Mouse (Mus musculus) CH12.LX (cell line): ENCODE measurements around the gene Chchd6. TPM values are rescaled to one million over a fixed set of nuclear protein-coding genes. Genes with fewer than 3 reads are reported as not detected.

Source experiments
- DNase-seq: peaks from one replicate; pipeline ENCODE4 v3.0.0-alpha.2; 2013; ENCODE audit errors: extremely low read depth
- H3K27ac ChIP-seq: 2 replicates; pipeline ENCODE4 v1.5.1; 2012; ENCODE audit warnings: low read depth, mild to moderate bottlenecking, control low read depth, moderate library complexity; ENCODE audit not compliant: insufficient read depth
- H3K27me3 ChIP-seq: replicated peaks from 2 replicates; pipeline ENCODE3; 2012; ENCODE audit warnings: inconsistent platforms
- H3K36me3 ChIP-seq, 2 experiments: replicated peaks in 1 of 2; 2 replicates each; pipeline versions ENCODE3 to v1.6.1; 2012; ENCODE audit warnings: inconsistent platforms in 1 of 2, low read length in 1 of 2, mild to moderate bottlenecking in 1 of 2, mixed read lengths in 1 of 2, moderate library complexity in 1 of 2; ENCODE audit not compliant: control insufficient read depth in 1 of 2, insufficient read depth in 1 of 2
- H3K4me1 ChIP-seq, 2 experiments: 2 replicates each; pipeline ENCODE4 v1.6.1; 2012; ENCODE audit warnings: inconsistent platforms in 1 of 2, moderate library complexity in 1 of 2; ENCODE audit not compliant: insufficient read depth in 2 of 2, control insufficient read depth in 1 of 2
- H3K4me2 ChIP-seq: 2 replicates; pipeline ENCODE4 v1.6.1; 2012; ENCODE audit warnings: low read depth, mild to moderate bottlenecking, control low read depth; ENCODE audit not compliant: poor library complexity, insufficient read depth, severe bottlenecking
- H3K4me3 ChIP-seq, 3 experiments: fragments of 150-350 bp in 1 of 3; sonication (generic) in 1 of 3; replicated peaks in 1 of 3; 2 replicates each; pipeline versions ENCODE3 to v1.5.1; 2011 to 2012; ENCODE audit warnings: low read depth in 2 of 3, low read length in 2 of 3, mild to moderate bottlenecking in 2 of 3, moderate library complexity in 2 of 3, control low read depth in 1 of 3, improper control_type of control experiment in 1 of 3, inconsistent platforms in 1 of 3, mixed read lengths in 1 of 3; ENCODE audit not compliant: poor library complexity in 1 of 3
- H3K79me2 ChIP-seq: replicated peaks from 2 replicates; pipeline ENCODE4 v1.6.1; 2012; ENCODE audit warnings: mild to moderate bottlenecking, moderate library complexity; ENCODE audit not compliant: control insufficient read depth, poor library complexity, insufficient read depth, severe bottlenecking; ENCODE audit errors: extremely low read depth
- H3K9ac ChIP-seq: 2 replicates; pipeline ENCODE4 v1.6.1; 2012; ENCODE audit warnings: low read depth, mild to moderate bottlenecking, control low read depth, moderate library complexity; ENCODE audit not compliant: insufficient read depth
- H3K9me3 ChIP-seq: replicated peaks from 2 replicates; pipeline ENCODE3; 2012; ENCODE audit warnings: low read length, inconsistent platforms, mixed read lengths
- BHLHE40 ChIP-seq: IDR thresholded peaks from 2 replicates; pipeline ENCODE4 v1.6.1; 2011; ENCODE audit warnings: mild to moderate bottlenecking, low read depth, low read length, improper control_type of control experiment
- CHD2 ChIP-seq: IDR thresholded peaks from 2 replicates; pipeline ENCODE4 v1.6.1; 2011; ENCODE audit warnings: low read length, improper control_type of control experiment
- CTCF ChIP-seq, 2 experiments: IDR thresholded peaks in 1 of 2; conservative IDR thresholded peaks in 1 of 2; 2 replicates each; pipeline ENCODE4 v1.5.1; 2011 to 2012; ENCODE audit warnings: low read depth in 2 of 2, low read length in 2 of 2, improper control_type of control experiment in 1 of 2, inconsistent platforms in 1 of 2, mild to moderate bottlenecking in 1 of 2, moderate library complexity in 1 of 2
- GABPA ChIP-seq: IDR thresholded peaks from 2 replicates; pipeline ENCODE4 v1.6.1; 2012; ENCODE audit warnings: low read depth, low read length, improper control_type of control experiment, inconsistent platforms; ENCODE audit not compliant: insufficient replicate concordance
- HCFC1 ChIP-seq: IDR thresholded peaks from 2 replicates; pipeline ENCODE4 v1.6.1; 2012; ENCODE audit warnings: low read depth, mild to moderate bottlenecking, inconsistent platforms, low read length, improper control_type of control experiment
- IRF4 ChIP-seq: IDR thresholded peaks from 2 replicates; pipeline ENCODE4 v1.6.1; 2014; ENCODE audit warnings: low read depth, mild to moderate bottlenecking, inconsistent platforms, low read length, improper control_type of control experiment
- KAT2A ChIP-seq: IDR thresholded peaks from 2 replicates; pipeline ENCODE4 v1.6.1; 2012; ENCODE audit warnings: low read length, improper control_type of control experiment, inconsistent platforms; ENCODE audit not compliant: insufficient replicate concordance
- MAFK ChIP-seq: IDR thresholded peaks from 2 replicates; pipeline ENCODE4 v1.6.1; 2011; ENCODE audit warnings: low read length, improper control_type of control experiment; ENCODE audit not compliant: insufficient replicate concordance
- MAZ ChIP-seq: IDR thresholded peaks from 2 replicates; pipeline ENCODE4 v1.6.1; 2012; ENCODE audit warnings: low read depth, mild to moderate bottlenecking, inconsistent platforms, low read length, improper control_type of control experiment, moderate library complexity
- MEF2A ChIP-seq: IDR thresholded peaks from 2 replicates; pipeline ENCODE4 v1.6.1; 2014; ENCODE audit warnings: low read depth, mild to moderate bottlenecking, inconsistent platforms, low read length, improper control_type of control experiment, borderline replicate concordance
- MYC ChIP-seq: IDR thresholded peaks from 2 replicates; pipeline ENCODE4 v1.6.1; 2011; ENCODE audit warnings: low read depth, mild to moderate bottlenecking, improper control_type of control experiment, low read length
- NELFE ChIP-seq: IDR thresholded peaks from 2 replicates; pipeline ENCODE4 v1.6.1; 2011; ENCODE audit warnings: low read depth, low read length, improper control_type of control experiment
- PAX5 ChIP-seq: IDR thresholded peaks from 2 replicates; pipeline ENCODE4 v1.6.1; 2012; ENCODE audit warnings: low read length, inconsistent platforms, mixed read lengths
- POLR2A ChIP-seq: IDR thresholded peaks from 2 replicates; pipeline ENCODE4 v1.6.1; 2011; ENCODE audit warnings: low read depth, mild to moderate bottlenecking, improper control_type of control experiment, low read length
- RAD21 ChIP-seq: IDR thresholded peaks from 2 replicates; pipeline ENCODE4 v1.6.1; 2011; ENCODE audit warnings: low read depth, mild to moderate bottlenecking, low read length, improper control_type of control experiment, moderate library complexity
- SMC3 ChIP-seq: IDR thresholded peaks from 2 replicates; pipeline ENCODE4 v1.6.1; 2011; ENCODE audit warnings: low read depth, low read length, improper control_type of control experiment
- TCF12 ChIP-seq: IDR thresholded peaks from 2 replicates; pipeline ENCODE4 v1.6.1; 2014; ENCODE audit warnings: low read depth, mild to moderate bottlenecking, inconsistent platforms, low read length, improper control_type of control experiment
- ZC3H11A ChIP-seq: IDR thresholded peaks from 2 replicates; pipeline ENCODE4 v1.6.1; 2012; ENCODE audit warnings: low read depth, mild to moderate bottlenecking, inconsistent platforms, low read length, improper control_type of control experiment
- ZMIZ1 ChIP-seq: IDR thresholded peaks from 2 replicates; pipeline ENCODE4 v1.6.1; 2012; ENCODE audit warnings: low read depth, mild to moderate bottlenecking, inconsistent platforms, low read length, improper control_type of control experiment
- dilution Hi-C: fragments of 300-500 bp; cut with MboI; formaldehyde crosslinking; loops from 2 replicates; pipeline ENCODE4 v1.14.3; 2020; ENCODE audit warnings: low sequenced_read_pairs; ENCODE audit not compliant: extremely low pct_unique_long_range_greater_than_20kb, extremely low pct_ligation_motif_present
- in situ Hi-C: fragments of 300-500 bp; cut with MboI; formaldehyde crosslinking; loops from 3 replicates; pipeline ENCODE4 v1.14.3; 2019; ENCODE audit warnings: low sequenced_read_pairs, low pct_ligation_motif_present, low pct_unique_long_range_greater_than_20kb, mixed read lengths
- polyA plus RNA-seq: library from polyadenylated mRNA; unstranded; fragments of >175 nt; gene quantifications from 2 replicates; pipeline ENCODE4 v1.2.1, GENCODE M21; 2012; ENCODE audit warnings: low read depth; ENCODE audit not compliant: insufficient read length
- total RNA-seq, 2 experiments: library from RNA; depleted of rRNA; stranded (reverse); fragments of 300-350 nt in 1 of 2; fragments of >200 nt in 1 of 2; gene quantifications; 2 replicates each; pipeline ENCODE4 v1.2.3; 2012 to 2014

Chchd6 gene
- total and polyA plus RNA-seq, 3 experiments: 33.3 to 41.5 (median 41.3) TPM

DNA sequence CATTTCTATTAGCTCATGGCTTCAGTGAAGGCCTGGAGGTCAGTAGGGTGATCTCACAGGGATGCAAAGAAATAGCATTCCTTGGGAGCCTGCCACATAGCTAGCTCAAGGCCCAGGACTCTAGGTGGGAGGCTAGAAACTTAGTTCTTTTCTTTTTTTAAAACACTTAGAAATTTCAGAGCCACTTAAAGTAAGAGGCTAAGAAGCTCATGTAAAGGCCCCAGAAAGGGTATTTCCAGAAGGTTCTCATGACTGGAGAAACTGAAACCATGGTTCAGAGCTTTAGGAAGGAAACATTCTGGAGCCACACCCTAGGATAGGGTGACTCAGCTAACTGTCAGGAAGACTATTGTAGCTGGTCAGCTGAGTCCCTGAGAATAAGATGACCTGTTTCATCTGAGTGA, 182.0 kb downstream of the Chchd6 start (continued):
- TF ChIP-seq SMC3 (no peak), MAFK (peak; percentile 48; the same call in 1 of the 2 replicates), MEF2A (no peak; the same call in 1 of the 2 replicates), MYC (no peak), NELFE (no peak), BHLHE40 (peak; percentile 23; the same call in 1 of the 2 replicates)

DNA sequence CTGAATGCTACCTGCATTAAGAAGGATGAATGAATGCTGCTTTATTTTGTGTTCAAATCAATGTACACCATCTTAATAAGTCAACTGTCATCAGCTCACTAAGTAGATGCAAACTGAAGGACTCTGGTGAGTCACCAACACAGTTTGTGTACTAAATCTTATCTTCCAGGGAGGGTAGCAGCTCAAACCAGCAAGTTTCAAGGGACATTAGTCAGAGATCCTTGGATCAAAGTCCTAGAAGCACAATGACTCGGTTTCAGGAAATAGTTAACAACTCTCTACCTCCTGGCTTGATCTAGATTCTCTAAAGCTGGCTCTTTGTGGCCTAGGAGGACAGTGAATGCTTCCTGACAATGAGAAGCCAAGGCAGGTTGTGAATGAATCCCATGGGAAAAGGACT, 182.9 kb downstream of the Chchd6 start:
- no peak for DNase-seq
- H3K4me2 ChIP-seq: no peak overlapping the region
- peaks cover 12 to 25% of the 10 kb centered on the region in 2 experiments for H3K4me1 ChIP-seq
- no peaks in the 10 kb centered on the region for H3K9me3 ChIP-seq
- dilution Hi-C loops: no loop called here
- H3K27me3 ChIP-seq: no peaks in the 10 kb centered on the region
- H3K27ac ChIP-seq: no peak overlapping the region
- no peak overlapping the region for H3K9ac ChIP-seq
- in situ Hi-C loops: no loop called here
- H3K36me3 ChIP-seq: peaks cover 0 to under 1% of the 10 kb centered on the region in 2 experiments
- no peaks in the 10 kb centered on the region for H3K79me2 ChIP-seq
- H3K4me3 ChIP-seq: no peak overlapping the region
- TF ChIP-seq ZC3H11A (no peak), ZMIZ1 (no peak), MYC (no peak), PAX5 (no peak), POLR2A (no peak), HCFC1 (no peak), NELFE (no peak), MAZ (no peak), SMC3 (no peak), IRF4 (no peak)

DNA sequence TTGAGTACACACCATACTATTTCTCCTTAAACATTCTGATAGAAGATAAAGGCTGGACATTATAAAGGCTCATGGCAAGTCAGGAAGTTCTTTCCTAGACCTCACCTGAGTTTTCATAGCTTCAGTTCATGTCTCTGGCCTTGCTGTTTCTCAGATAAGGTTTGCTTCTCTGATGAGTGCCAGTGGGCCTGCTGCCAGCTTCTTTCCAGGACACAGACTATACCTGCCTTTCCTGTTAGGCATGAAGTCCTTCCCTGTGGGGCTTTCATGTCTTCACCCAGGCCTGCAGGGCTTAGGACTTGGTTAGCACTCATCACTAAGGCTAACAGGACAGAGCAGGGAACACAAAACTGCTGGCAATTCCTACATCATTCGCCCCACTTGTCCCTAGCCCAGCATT, 186.4 kb downstream of the Chchd6 start:
- Histone ChIP-seq H3K27ac (no peak overlapping the region), H3K4me1 (peaks cover 7 to 20% of the 10 kb centered on the region in 2 experiments), H3K4me2 (no peak overlapping the region), H3K27me3 (no peaks in the 10 kb centered on the region), H3K9me3 (no peaks in the 10 kb centered on the region), H3K4me3 (no peak overlapping the region), H3K9ac (no peak overlapping the region), H3K79me2 (no peaks in the 10 kb centered on the region), H3K36me3 (peaks cover 0 to 4% of the 10 kb centered on the region in 2 experiments)
- no peak for DNase-seq
- in situ Hi-C loops: no loop called here
- TF ChIP-seq MYC: no peak
- TF ChIP-seq CTCF (conservative IDR thresholded peaks at IDR 0.05 in 1 of 2, IDR thresholded peaks at IDR 0.05 in 1 of 2; ENCODE audit: low read depth in 2 of 2, low read length in 2 of 2): no peak
- no peak for TF ChIP-seq POLR2A
- no peak for TF ChIP-seq RAD21
- TF ChIP-seq KAT2A: no peak
- no peak for TF ChIP-seq CHD2
- no peak for TF ChIP-seq GABPA
- no peak for TF ChIP-seq ZMIZ1
- no peak for TF ChIP-seq TCF12
- no peak for TF ChIP-seq HCFC1
- dilution Hi-C loops: no loop called here
